Mouse (Mus musculus) heart, postnatal 0 days (tissue): Measurements from ENCODE around the gene Npy1r.

Source experiments
- CTCF ChIP-seq: IDR thresholded peaks from 2 replicates; pipeline ENCODE4 v1.5.1; 2016; ENCODE audit warnings: antibody characterized with exemption, control low read depth, low read depth
- EP300 ChIP-seq: IDR thresholded peaks from 2 replicates; pipeline ENCODE4 v1.6.1; 2016; ENCODE audit warnings: antibody characterized with exemption, low read depth

GRCm38 (mm10) chr8:66688395-66688794 is 8.6 kb upstream of the Npy1r start:
- TF ChIP-seq CTCF: no peak
- TF ChIP-seq EP300: no peak
